Mouse (Mus musculus): Measurements from ENCODE around the gene Pde10a. TPM values are rescaled to one million over a fixed set of nuclear protein-coding genes. Genes with fewer than 3 reads are reported as not detected.

Gene Pde10a
- polyA plus RNA-seq, 1 experiment from 2014 or later, result 2.6 TPM

- no peak for ATAC-seq (ENCODE audit: insufficient read depth)
- under 1% methylated on average over 31 of the region's 31 CpGs for whole genome bisulfite sequencing
- peaks cover 56% of the 10 kb centered on the region for H3K27me3 ChIP-seq (ENCODE audit: insufficient read depth, low read length)
Observed at GRCm38 (mm10) chr17:8801855-8802104, 276.6 kb downstream of the Pde10a start.

GRCm38 (mm10) chr17:8802161-8802888 is 277.2 kb downstream of the Pde10a start:
- Histone ChIP-seq H3K36me3 (ENCODE audit: insufficient read depth) (no peaks in the 10 kb centered on the region), H3K9me3 (ENCODE audit: low read depth, low read length) (no peaks in the 10 kb centered on the region), H3K4me2 (peak overlapping the region; percentile 87), H3K4me3 (ENCODE audit: low read depth, low read length) (peak overlapping the region; percentile 63), H3K4me1 (ENCODE audit: insufficient read depth) (0 out of 2 replicates have a peak, but pooled peaks cover 10% of the 10 kb centered on the region), H3K27me3 (ENCODE audit: insufficient read depth, low read length) (peaks cover 56% of the 10 kb centered on the region), H3K27ac (ENCODE audit: low read depth) (peak overlapping the region; percentile 78; the same call in 1 of the 2 replicates), H3K9ac (peak overlapping the region; percentile 64)
- DNase-seq (peak; percentile 59), ATAC-seq (ENCODE audit: insufficient read depth) (peak; percentile 19; the same call in 1 of the 2 replicates)
- no peak for TF ChIP-seq CTCF (IDR thresholded peaks at IDR 0.05; ENCODE audit: low read depth)
- under 1% methylated on average over 33 of the region's 33 CpGs for WGBS

More at GRCm38 (mm10) chr17:8801855-8802104, 276.6 kb downstream of the Pde10a start:
- no peak for TF ChIP-seq CTCF (IDR thresholded peaks at IDR 0.05; ENCODE audit: low read depth)
- peak overlapping the region; percentile 78; the same call in 1 of the 2 replicates for H3K27ac ChIP-seq (ENCODE audit: low read depth)
- H3K36me3 ChIP-seq (ENCODE audit: insufficient read depth), result no peaks in the 10 kb centered on the region
- no peaks in the 10 kb centered on the region for H3K9me3 ChIP-seq (ENCODE audit: low read depth, low read length)
- H3K9ac ChIP-seq, result peak overlapping the region; percentile 64
- H3K4me3 ChIP-seq (ENCODE audit: low read depth, low read length), result peak overlapping the region; percentile 63
- no peak for DNase-seq
- H3K4me2 ChIP-seq, result peak overlapping the region; percentile 87
- 0 out of 2 replicates have a peak, but pooled peaks cover 10% of the 10 kb centered on the region for H3K4me1 ChIP-seq (ENCODE audit: insufficient read depth)

DNA sequence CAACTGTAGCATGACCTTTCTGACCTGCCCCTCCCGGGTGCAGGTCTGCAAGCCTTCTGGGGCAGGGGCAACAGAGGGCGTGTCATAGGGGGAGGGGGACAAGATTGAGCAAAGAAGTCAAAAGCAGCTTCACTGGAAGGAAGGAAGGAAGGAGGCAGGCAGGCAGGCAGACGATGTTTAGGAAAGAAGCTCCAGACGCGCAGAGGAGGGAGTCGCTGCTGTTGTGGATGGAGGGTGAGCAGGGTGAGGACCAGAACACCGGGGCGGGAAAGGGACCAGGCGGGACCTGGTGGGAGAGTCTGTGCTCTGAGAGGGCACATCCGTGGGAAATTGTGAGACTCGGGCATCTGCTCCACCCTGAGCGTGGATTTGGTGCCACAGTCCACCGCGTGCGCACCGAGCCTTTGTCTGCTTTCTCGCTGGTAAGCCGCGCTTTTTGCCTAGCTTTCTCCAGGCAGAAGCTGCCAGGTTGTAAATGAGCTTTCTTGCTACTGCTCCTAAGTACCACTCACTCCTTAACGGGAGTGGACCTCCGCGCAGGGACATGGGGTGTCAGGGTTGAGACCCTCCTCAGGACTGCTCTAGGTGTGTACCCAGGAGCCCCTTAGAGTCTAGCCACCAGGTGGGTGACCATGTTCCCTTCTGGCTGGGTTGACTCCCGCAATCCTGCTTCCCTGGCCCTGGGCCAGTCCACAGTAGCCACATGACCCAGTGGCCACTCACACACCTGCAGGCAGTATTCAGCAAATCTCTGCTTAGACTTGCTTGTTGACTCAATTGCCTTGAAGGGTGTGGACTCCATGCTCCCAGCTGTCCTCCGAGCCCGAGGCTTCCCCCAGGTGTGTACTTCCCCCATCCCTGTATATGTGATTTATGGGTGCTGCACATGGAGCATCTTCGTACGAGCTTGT is 278.0 kb downstream of the Pde10a start:
- H3K9ac ChIP-seq, result peak overlapping the region; percentile 64
- peak overlapping the region; percentile 63 for H3K4me3 ChIP-seq (ENCODE audit: low read depth, low read length)
- ATAC-seq (ENCODE audit: insufficient read depth), result no peak
- H3K27ac ChIP-seq (ENCODE audit: low read depth), result no peak overlapping the region
- H3K4me2 ChIP-seq, result peak overlapping the region; percentile 87
- no peak for TF ChIP-seq CTCF (IDR thresholded peaks at IDR 0.05; ENCODE audit: low read depth)
- no peaks in the 10 kb centered on the region for H3K9me3 ChIP-seq (ENCODE audit: low read depth, low read length)
- H3K4me1 ChIP-seq (ENCODE audit: insufficient read depth), result 0 out of 2 replicates have a peak, but pooled peaks cover 10% of the 10 kb centered on the region
- WGBS, result 9% methylated on average over 27 of the region's 27 CpGs
- no peaks in the 10 kb centered on the region for H3K36me3 ChIP-seq (ENCODE audit: insufficient read depth)
- H3K27me3 ChIP-seq (ENCODE audit: insufficient read depth, low read length), result peaks cover 49% of the 10 kb centered on the region
- DNase-seq, result peak; percentile 29

DNA sequence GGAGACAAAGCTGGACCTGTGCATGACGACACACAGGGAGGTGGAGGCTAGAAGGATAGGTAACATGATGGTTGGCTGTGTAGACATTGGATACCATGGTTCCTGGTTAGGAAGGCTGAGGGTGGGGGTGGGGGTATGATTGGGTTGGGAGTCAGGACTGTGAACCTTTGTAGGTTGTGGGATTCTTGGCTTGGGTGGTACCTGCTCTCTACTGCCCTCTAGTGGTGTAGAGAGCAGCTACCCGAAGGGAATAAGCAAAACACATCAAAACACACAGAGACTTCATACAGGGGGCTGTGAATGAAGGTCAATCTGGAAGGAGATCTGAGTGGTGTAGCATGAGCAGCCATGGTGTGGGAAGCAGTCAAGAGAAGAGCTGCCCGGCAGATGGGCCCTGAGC is 282.2 kb downstream of the Pde10a start:
- no peak overlapping the region for H3K9ac ChIP-seq
- DNase-seq, result peak; percentile 71
- no peak overlapping the region for H3K4me2 ChIP-seq
- no peak for ATAC-seq (ENCODE audit: insufficient read depth)
- WGBS, result 46% methylated on average over 3 of the region's 3 CpGs
- H3K27me3 ChIP-seq (ENCODE audit: insufficient read depth, low read length), result peaks cover 16% of the 10 kb centered on the region
- H3K36me3 ChIP-seq (ENCODE audit: insufficient read depth), result no peaks in the 10 kb centered on the region
- no peak overlapping the region for H3K27ac ChIP-seq (ENCODE audit: low read depth)
- H3K4me3 ChIP-seq (ENCODE audit: low read depth, low read length), result no peak overlapping the region
- TF ChIP-seq CTCF (IDR thresholded peaks at IDR 0.05; ENCODE audit: low read depth), result peak; percentile 86
- no peaks in the 10 kb centered on the region for H3K9me3 ChIP-seq (ENCODE audit: low read depth, low read length)
- 0 out of 2 replicates have a peak, but pooled peaks cover 12% of the 10 kb centered on the region for H3K4me1 ChIP-seq (ENCODE audit: insufficient read depth)

GRCm38 (mm10) chr17:8809771-8810170 is 284.6 kb downstream of the Pde10a start:
- Histone ChIP-seq H3K4me2 (no peak overlapping the region), H3K27ac (ENCODE audit: low read depth) (no peak overlapping the region), H3K4me3 (ENCODE audit: low read depth, low read length) (no peak overlapping the region), H3K9me3 (ENCODE audit: low read depth, low read length) (no peaks in the 10 kb centered on the region), H3K27me3 (ENCODE audit: insufficient read depth, low read length) (no peaks in the 10 kb centered on the region), H3K9ac (no peak overlapping the region), H3K4me1 (ENCODE audit: insufficient read depth) (0 out of 2 replicates have a peak, but pooled peaks cover 6% of the 10 kb centered on the region), H3K36me3 (ENCODE audit: insufficient read depth) (no peaks in the 10 kb centered on the region)
- no peak for TF ChIP-seq CTCF (IDR thresholded peaks at IDR 0.05; ENCODE audit: low read depth)
- ATAC-seq (ENCODE audit: insufficient read depth) (no peak), DNase-seq (no peak)
- WGBS, result 52% methylated on average over 6 of the region's 6 CpGs

DNA sequence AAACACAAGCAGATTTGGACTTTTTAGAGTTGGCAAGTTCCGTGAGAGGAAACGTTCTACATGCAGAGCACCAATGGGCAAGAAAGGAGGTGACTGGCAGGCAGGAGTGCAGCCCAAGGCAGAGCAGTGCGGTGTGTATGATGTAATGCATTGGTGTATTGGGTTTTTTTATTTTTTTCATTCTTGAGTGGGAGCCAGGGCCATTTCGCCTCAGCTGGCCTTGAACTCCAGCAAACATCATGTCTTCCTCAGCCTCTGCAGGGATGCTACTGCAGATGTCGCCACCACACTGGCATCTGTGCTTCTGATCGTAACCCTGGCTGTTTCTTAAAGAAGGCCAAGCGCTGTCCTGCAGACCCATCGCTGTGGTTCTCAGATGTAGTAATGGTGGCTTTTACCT is 285.0 kb downstream of the Pde10a start:
- 84% methylated on average over 8 of the region's 8 CpGs for WGBS
- H3K4me1 ChIP-seq (ENCODE audit: insufficient read depth), result 0 out of 2 replicates have a peak, but pooled peaks cover 6% of the 10 kb centered on the region
- H3K36me3 ChIP-seq (ENCODE audit: insufficient read depth), result no peaks in the 10 kb centered on the region
- H3K27ac ChIP-seq (ENCODE audit: low read depth), result no peak overlapping the region
- H3K27me3 ChIP-seq (ENCODE audit: insufficient read depth, low read length), result no peaks in the 10 kb centered on the region
- no peak overlapping the region for H3K9ac ChIP-seq
- no peaks in the 10 kb centered on the region for H3K9me3 ChIP-seq (ENCODE audit: low read depth, low read length)
- no peak for TF ChIP-seq CTCF (IDR thresholded peaks at IDR 0.05; ENCODE audit: low read depth)
- no peak for DNase-seq
- H3K4me2 ChIP-seq, result no peak overlapping the region
- no peak overlapping the region for H3K4me3 ChIP-seq (ENCODE audit: low read depth, low read length)
- no peak for ATAC-seq (ENCODE audit: insufficient read depth)
